In genomic region chr1:173456139-173456754, GRCm38 (mm10) we compare ENCODE assay signal across 8 mouse cellular contexts. TPM values are rescaled to one million over a fixed set of nuclear protein-coding genes. Genes with fewer than 3 reads are reported as not detected.
A peak's percentile ranks its signal among the peaks of the same experiment; 100 is the strongest.
DNase-seq lines count a peak whose midpoint lies in the region; ATAC-seq and TF ChIP-seq lines count a peak whose summit lies in the region.

No protein-coding gene starts in this region.

- peak; percentile 90 for ATAC-seq in frontal cortex, adult (ENCODE audit: low TSS enrichment)
- ATAC-seq in erythroid progenitor cell, adult 5-6 weeks (replicated peaks; ENCODE audit: low FRiP score, poor library complexity, severe bottlenecking), result peak; percentile 71; the same call in 1 of the 2 replicates
- ATAC-seq in kidney, postnatal 0 days (replicated peaks; ENCODE audit: low FRiP score, low read depth), result peak; percentile 59; the same call in 1 of the 2 replicates
- ATAC-seq in midbrain, postnatal 0 days (ENCODE audit: low FRiP score), result peak; percentile 62; the same call in 1 of the 2 replicates

- no peaks in the 10 kb centered on the region for H3K27me3 ChIP-seq in thymus, adult 2 months (ENCODE audit: control insufficient read depth, insufficient read depth, low read length)
- no peaks in the 10 kb centered on the region for H3K27me3 ChIP-seq in kidney, postnatal 0 days (ENCODE audit: insufficient read depth, low read length)
- H3K27me3 ChIP-seq in midbrain, postnatal 0 days (ENCODE audit: insufficient read depth, low read length), result no peaks in the 10 kb centered on the region

- H3K4me1 ChIP-seq in thymus, adult 2 months (replicated peaks; ENCODE audit: control insufficient read depth, insufficient read depth, low read length), result no peaks in the 10 kb centered on the region
- no peaks in the 10 kb centered on the region for H3K4me1 ChIP-seq in kidney, postnatal 0 days (replicated peaks; ENCODE audit: insufficient read depth, low read length)
- no peaks in the 10 kb centered on the region for H3K4me1 ChIP-seq in midbrain, postnatal 0 days (ENCODE audit: insufficient read depth, low read length)

- H3K4me3 ChIP-seq in thymus, adult 2 months (ENCODE audit: control insufficient read depth, insufficient read depth, low read length), result no peak overlapping the region
- no peak overlapping the region for H3K4me3 ChIP-seq in kidney, postnatal 0 days (replicated peaks; ENCODE audit: low read depth, low read length)
- no peak overlapping the region for H3K4me3 ChIP-seq in midbrain, postnatal 0 days (ENCODE audit: low read depth, low read length)

- no peaks in the 10 kb centered on the region for H3K9me3 ChIP-seq in kidney, postnatal 0 days (replicated peaks; ENCODE audit: low read length)
- no peaks in the 10 kb centered on the region for H3K9me3 ChIP-seq in midbrain, postnatal 0 days (ENCODE audit: low read length)

- no peak overlapping the region for H3K4me2 ChIP-seq in kidney, postnatal 0 days (ENCODE audit: low read length)
- no peak overlapping the region for H3K4me2 ChIP-seq in midbrain, postnatal 0 days (ENCODE audit: low read depth, low read length, poor library complexity, severe bottlenecking)

- DNase-seq in frontal cortex, postnatal 14 days (ENCODE audit: low spot score in 2 of 2), result no peak
- DNase-seq in thymus, adult 2 months, result peak; percentile 37
- DNase-seq in thymus, postnatal 36 days, result no peak
- peak; percentile 77 for DNase-seq in kidney, postnatal 0 days (ENCODE audit: low spot score)
- DNase-seq in midbrain, postnatal 0 days (ENCODE audit: low spot score), result peak; percentile 81
- DNase-seq in spleen, postnatal 4 days (ENCODE audit: low spot score in 2 of 2), result no peak

- no peaks in the 10 kb centered on the region for H3K36me3 ChIP-seq in thymus, adult 2 months (ENCODE audit: control insufficient read depth, insufficient read depth, low read length)
- H3K36me3 ChIP-seq in kidney, postnatal 0 days (ENCODE audit: insufficient read depth, low read length), result no peaks in the 10 kb centered on the region
- H3K36me3 ChIP-seq in midbrain, postnatal 0 days (ENCODE audit: insufficient read depth, low read length), result no peaks in the 10 kb centered on the region

- H3K9ac ChIP-seq in kidney, postnatal 0 days (ENCODE audit: low read depth, low read length), result no peak overlapping the region
- H3K9ac ChIP-seq in midbrain, postnatal 0 days (replicated peaks; ENCODE audit: low read length, poor library complexity, severe bottlenecking), result no peak overlapping the region

- no peak for TF ChIP-seq CTCF in thymus, adult 2 months (IDR thresholded peaks at IDR 0.05; ENCODE audit: borderline replicate concordance, control insufficient read depth, extremely low read depth, insufficient read depth, low read length, poor library complexity)
- peak; percentile 83 for TF ChIP-seq CTCF in kidney, postnatal 0 days (IDR thresholded peaks at IDR 0.05; ENCODE audit: low read depth)
- peak; percentile 92 for TF ChIP-seq CTCF in midbrain, postnatal 0 days (IDR thresholded peaks at IDR 0.05)

- no peak overlapping the region for H3K27ac ChIP-seq in thymus, adult 2 months (ENCODE audit: control insufficient read depth, insufficient read depth, low read length)
- H3K27ac ChIP-seq in kidney, postnatal 0 days, result no peak overlapping the region
- H3K27ac ChIP-seq in midbrain, postnatal 0 days (ENCODE audit: low read depth, low read length), result no peak overlapping the region

- TF ChIP-seq POLR2A in thymus, adult 2 months (IDR thresholded peaks at IDR 0.05; ENCODE audit: control insufficient read depth, extremely low read depth, insufficient read depth, low read length, poor library complexity), result no peak

- 52% methylated on average over 7 of the region's 7 CpGs for WGBS in thymus, adult 2 months
- 38% methylated on average over 7 of the region's 7 CpGs for WGBS in kidney, postnatal 0 days
- 50% methylated on average over 7 of the region's 7 CpGs for WGBS in midbrain, postnatal 0 days

RNA-seq across cellular contexts. Expression of gene Ifi206, which starts 34.6 kb away (rescaled TPM):
- 27.2 and 32.0 TPM in 2 replicates for polyA plus RNA-seq in thymus, adult 2 months (2012; rRNA removed)
- 2.5 and 10.5 TPM in 2 replicates for total RNA-seq in erythroid progenitor cell, adult 5-6 weeks (2015; ENCODE audit: low replicate concordance)
- 0.08 and 1.0 TPM in 2 replicates for total RNA-seq in erythroid progenitor cell, adult 5-6 weeks (2017; ENCODE audit: low replicate concordance)
- 0.31 and 0.64 TPM in 2 replicates for polyA plus RNA-seq in kidney, postnatal 0 days (2015; fragmentation: Nextera tagmentation; extraction: Ambion mirVana)
- total RNA-seq in midbrain, postnatal 0 days (2014; rRNA removed), result 0.11 TPM in 1 of 2 replicates, not detected in the other
- polyA plus RNA-seq in midbrain, postnatal 0 days (2015; fragmentation: Nextera tagmentation; extraction: Ambion mirVana), result not detected in 2 replicates

Comparison
In these comparisons a context has a peak if more than half of its experiments do, and no peak if none do; other contexts are left out.
1. DNase-seq: peak in thymus, adult 2 months (single experiment), kidney, postnatal 0 days (single experiment) and midbrain, postnatal 0 days (single experiment); none in frontal cortex, postnatal 14 days (0 of 2), thymus, postnatal 36 days (0 of 2) and spleen, postnatal 4 days (0 of 2).
2. RNA of gene Ifi206, which starts 34.6 kb away (polyA plus RNA-seq): 27.2 to 32.0 TPM in thymus, adult 2 months; 0.31 to 0.64 TPM in kidney, postnatal 0 days and not detected in midbrain, postnatal 0 days; every median in the first group is over 10 times any median in the second.
3. Peak in every context shown above with its lines, with median percentiles within 50 percentile points of each other: ATAC-seq.